Mouse (Mus musculus) midbrain, embryonic 14.5 days (tissue): ENCODE data around the gene Ier3. TPM values are rescaled to one million over a fixed set of nuclear protein-coding genes. Genes with fewer than 3 reads are reported as not detected.
"Not testable (repeated sequence)": the region's sequence is repeated elsewhere in the genome, so short reads cannot be mapped to it uniquely, and the experiment has no call there.

Experiments used
- ATAC-seq: fragments of 200-750 bp; cut with Nextera tagmentation; 2 replicates; pipeline ENCODE4 v1.8.0; 2017; ENCODE audit warnings: moderate number of reproducible peaks, moderate library complexity; ENCODE audit not compliant: low FRiP score, low TSS enrichment
- DNase-seq: peaks from one replicate; pipeline ENCODE4 v3.0.0-alpha.2; 2015
- H3K27ac ChIP-seq: fragments of 300-500 bp; sonication (generic); replicated peaks from 2 replicates; pipeline ENCODE4 v1.5.1; 2014; ENCODE audit warnings: mild to moderate bottlenecking, low read depth, low read length, moderate library complexity
- H3K27me3 ChIP-seq: fragments of 300-500 bp; sonication (generic); 2 replicates; pipeline ENCODE4 v1.6.1; 2014; ENCODE audit warnings: low read length, control low read depth, mixed read lengths; ENCODE audit not compliant: control insufficient read depth, insufficient read depth
- H3K36me3 ChIP-seq: fragments of 300-500 bp; sonication (generic); 2 replicates; pipeline ENCODE4 v1.6.1; 2014; ENCODE audit warnings: low read length, control low read depth; ENCODE audit not compliant: control insufficient read depth, insufficient read depth
- H3K4me1 ChIP-seq: fragments of 300-500 bp; sonication (generic); 2 replicates; pipeline ENCODE4 v1.6.1; 2014; ENCODE audit warnings: mild to moderate bottlenecking, antibody characterized with exemption, low read length, control low read depth; ENCODE audit not compliant: control insufficient read depth, insufficient read depth
- H3K4me2 ChIP-seq: fragments of 300-500 bp; sonication (generic); 2 replicates; pipeline ENCODE4 v1.6.1; 2014; ENCODE audit warnings: mild to moderate bottlenecking, low read length, moderate library complexity
- H3K4me3 ChIP-seq: fragments of 300-500 bp; sonication (generic); replicated peaks from 2 replicates; pipeline ENCODE4 v1.5.1; 2014; ENCODE audit warnings: low read depth, low read length
- H3K9ac ChIP-seq: fragments of 300-500 bp; sonication (generic); replicated peaks from 2 replicates; pipeline ENCODE4 v1.6.1; 2014; ENCODE audit warnings: mild to moderate bottlenecking, low read length, moderate library complexity
- H3K9me3 ChIP-seq: fragments of 300-500 bp; sonication (generic); 2 replicates; pipeline ENCODE4 v1.6.1; 2016; ENCODE audit warnings: low read length, control low read depth, mixed read lengths; ENCODE audit not compliant: control insufficient read depth
- WGBS: fragments of 180-500 bp; shearing (Covaris S2); extraction: QIAGEN DNeasy Blood & Tissue Kit; methylation state at CpG from one replicate; pipeline ENCODE4 v1.1.7; 2014; 5-methylcytosine and 5-hydroxymethylcytosine counted together
- polyA plus RNA-seq: library from polyadenylated mRNA; unstranded; fragments of >200 nt; fragmentation: Nextera tagmentation; extraction: Ambion mirVana; gene quantifications from 2 replicates; pipeline ENCODE4 v1.2.1, GENCODE M21; 2014

Ier3 gene
- polyA plus RNA-seq, 1 experiment from 2014 or later = 4.0 TPM

GRCm38 (mm10) chr17:35836178-35836965 is 14.9 kb downstream of the Ier3 start:
- peak; percentile 96 for DNase-seq

GRCm38 (mm10) chr17:35836991-35837422 is 15.5 kb downstream of the Ier3 start:
- no peaks in the 10 kb centered on the region for H3K9me3 ChIP-seq
- peak overlapping the region; percentile 95 for H3K27ac ChIP-seq
- H3K36me3 ChIP-seq = peaks cover 48% of the 10 kb centered on the region
- peak overlapping the region; percentile 97 for H3K9ac ChIP-seq
- H3K4me3 ChIP-seq = peak overlapping the region; percentile 64
- ATAC-seq = peak; percentile 46
- H3K4me2 ChIP-seq = peak overlapping the region; percentile 82
- peak; percentile 95 for DNase-seq
- H3K27me3 ChIP-seq = no peaks in the 10 kb centered on the region
- H3K4me1 ChIP-seq = peaks cover 30% of the 10 kb centered on the region
- WGBS = under 1% methylated on average over 24 of the region's 25 CpGs

More at GRCm38 (mm10) chr17:35836178-35836965, 14.9 kb downstream of the Ier3 start:
- peak overlapping the region; percentile 97 for H3K9ac ChIP-seq
- peak overlapping the region; percentile 64 for H3K4me3 ChIP-seq
- 8% methylated on average over 24 of the region's 24 CpGs for WGBS
- peaks cover 28% of the 10 kb centered on the region for H3K4me1 ChIP-seq
- ATAC-seq = no peak
- peak overlapping the region; percentile 95 for H3K27ac ChIP-seq
- H3K4me2 ChIP-seq = peak overlapping the region; percentile 82
- H3K9me3 ChIP-seq = no peaks in the 10 kb centered on the region
- no peaks in the 10 kb centered on the region for H3K27me3 ChIP-seq
- peaks cover 54% of the 10 kb centered on the region for H3K36me3 ChIP-seq

GRCm38 (mm10) chr17:35837487-35837886 is 16.0 kb downstream of the Ier3 start:
- Histone ChIP-seq H3K36me3 (peaks cover 43% of the 10 kb centered on the region), H3K4me1 (peaks cover 35% of the 10 kb centered on the region), H3K4me2 (peak overlapping the region; percentile 82), H3K27ac (peak overlapping the region; percentile 95), H3K27me3 (no peaks in the 10 kb centered on the region), H3K4me3 (peak overlapping the region; percentile 64), H3K9ac (peak overlapping the region; percentile 97), H3K9me3 (no peaks in the 10 kb centered on the region)
- ATAC-seq (no peak; the same call in 1 of the 2 replicates), DNase-seq (peak; percentile 78)
- WGBS = 1% methylated on average over 18 of the region's 18 CpGs

- peak within 1 kb of the TSS; percentile 64 for H3K4me3 ChIP-seq
- under 1% methylated on average over 29 of the region's 29 CpGs for WGBS
- H3K9ac ChIP-seq = peak within 1 kb of the TSS; percentile 97
- peaks cover 37% of the 10 kb centered on the region for H3K36me3 ChIP-seq
- no peaks in the 10 kb centered on the region for H3K27me3 ChIP-seq
- no peaks in the 10 kb centered on the region for H3K9me3 ChIP-seq
- H3K4me2 ChIP-seq = peak within 1 kb of the TSS; percentile 82
- H3K27ac ChIP-seq = peak within 1 kb of the TSS; percentile 95
- H3K4me1 ChIP-seq = peaks cover 37% of the 10 kb centered on the region
- DNase-seq (peak; percentile 99), ATAC-seq (peak; percentile 82)
Measured at GRCm38 (mm10) chr17:35838122-35838544, 16.6 kb downstream of the Ier3 start, which contains the start of gene Tubb5. Gene Tubb5 (minus strand): TSS chr17:35838306.

- Histone ChIP-seq H3K4me2 (peak overlapping the region; percentile 74), H3K4me1 (peaks cover 37% of the 10 kb centered on the region), H3K9me3 (no peaks in the 10 kb centered on the region), H3K36me3 (peaks cover 33% of the 10 kb centered on the region), H3K27me3 (no peaks in the 10 kb centered on the region), H3K4me3 (peak overlapping the region; percentile 64), H3K27ac (peak overlapping the region; percentile 86), H3K9ac (peak overlapping the region; percentile 65)
- DNase-seq (no peak), ATAC-seq (no peak)
- 3% methylated on average over 5 of the region's 5 CpGs for WGBS
Measured at GRCm38 (mm10) chr17:35838570-35838969, 17.1 kb downstream of the Ier3 start.

GRCm38 (mm10) chr17:35839002-35839401 is 17.5 kb downstream of the Ier3 start:
- not testable (repeated sequence) for H3K9me3 ChIP-seq, H3K27me3 ChIP-seq, DNase-seq, ATAC-seq
- WGBS = 52% methylated on average over 3 of the region's 3 CpGs
- Histone ChIP-seq H3K9ac (peak overlapping the region; percentile 65; the same call in 1 of the 2 replicates), H3K36me3 (peaks cover 28% of the 10 kb centered on the region), H3K27ac (peak overlapping the region; percentile 86), H3K4me2 (peak overlapping the region; percentile 74), H3K4me3 (peak overlapping the region; percentile 64), H3K4me1 (peaks cover 32% of the 10 kb centered on the region)

GRCm38 (mm10) chr17:35840561-35840960 is 19.1 kb downstream of the Ier3 start:
- Histone ChIP-seq H3K36me3 (peaks cover 22% of the 10 kb centered on the region), H3K4me1 (peaks cover 21% of the 10 kb centered on the region), H3K9ac (no peak overlapping the region; the same call in 1 of the 2 replicates), H3K9me3 (no peaks in the 10 kb centered on the region), H3K27me3 (no peaks in the 10 kb centered on the region), H3K4me2 (peak overlapping the region; percentile 69), H3K27ac (peak overlapping the region; percentile 76; the same call in 1 of the 2 replicates), H3K4me3 (peak overlapping the region; percentile 56)
- no peak for ATAC-seq
- 58% methylated on average over 14 of the region's 14 CpGs for WGBS
- DNase-seq = no peak

- peak within 1 kb of the TSS; percentile 57 for H3K9ac ChIP-seq
- peaks cover 22% of the 10 kb centered on the region for H3K36me3 ChIP-seq
- H3K4me1 ChIP-seq = peaks cover 16% of the 10 kb centered on the region
- peak within 1 kb of the TSS; percentile 76 for H3K27ac ChIP-seq
- WGBS = under 1% methylated on average over 59 of the region's 59 CpGs
- peak within 1 kb of the TSS; percentile 69 for H3K4me2 ChIP-seq
- no peaks in the 10 kb centered on the region for H3K27me3 ChIP-seq
- DNase-seq = peak; percentile 100
- peak within 1 kb of the TSS; percentile 56 for H3K4me3 ChIP-seq
- H3K9me3 ChIP-seq = no peaks in the 10 kb centered on the region
- peak; percentile 90 for ATAC-seq
Measured at GRCm38 (mm10) chr17:35841076-35841950, 19.8 kb downstream of the Ier3 start, which contains the start of gene Mdc1. Gene Mdc1 (plus strand): TSS chr17:35841515.
